Mouse (Mus musculus): ENCODE measurements around the gene AA467197.

AA467197 gene

DNA sequence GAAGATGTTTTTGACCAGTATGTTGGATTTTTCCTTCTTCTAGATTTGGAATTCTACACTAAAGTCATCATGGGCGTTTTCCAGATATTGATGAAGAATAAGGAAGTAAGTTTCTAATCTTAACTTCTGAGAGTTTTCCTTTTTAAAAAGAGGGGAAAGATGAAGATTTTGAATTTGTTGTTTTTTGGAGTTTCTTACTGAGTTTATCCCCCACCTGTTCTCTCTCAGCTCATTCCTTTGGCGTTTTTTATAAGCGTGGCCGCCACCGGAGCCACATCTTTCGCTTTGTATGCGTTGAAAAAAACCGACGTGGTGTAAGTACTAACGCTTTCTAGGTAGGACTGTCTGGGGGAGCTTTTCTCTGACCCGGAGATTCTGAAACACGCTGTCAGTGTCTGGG lies 1.2 kb downstream of the AA467197 start:
- DNase-seq (ENCODE audit: low spot score in 2 of 2): no peak

DNA sequence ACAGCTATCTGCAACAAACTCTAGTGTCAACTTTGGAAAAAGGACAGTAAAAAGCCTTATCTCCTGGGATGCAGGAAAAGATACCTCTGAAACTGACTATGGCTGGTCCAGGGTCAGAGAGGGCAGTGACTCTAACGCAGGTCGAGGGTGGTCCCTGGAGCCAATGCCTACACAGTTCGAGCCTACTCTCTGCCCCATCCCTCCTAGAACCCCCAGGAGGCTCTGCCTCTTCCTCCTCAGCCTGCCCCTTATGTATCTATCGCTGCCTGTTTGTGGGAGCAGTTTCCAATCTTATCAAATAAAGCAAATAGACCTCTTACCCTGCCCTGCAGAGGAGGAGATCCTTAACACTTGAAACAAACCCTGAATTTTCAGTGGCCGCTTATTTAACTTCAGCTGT lies 1.9 kb downstream of the AA467197 start:
- no peak for DNase-seq (ENCODE audit: low spot score in 2 of 2)

DNA sequence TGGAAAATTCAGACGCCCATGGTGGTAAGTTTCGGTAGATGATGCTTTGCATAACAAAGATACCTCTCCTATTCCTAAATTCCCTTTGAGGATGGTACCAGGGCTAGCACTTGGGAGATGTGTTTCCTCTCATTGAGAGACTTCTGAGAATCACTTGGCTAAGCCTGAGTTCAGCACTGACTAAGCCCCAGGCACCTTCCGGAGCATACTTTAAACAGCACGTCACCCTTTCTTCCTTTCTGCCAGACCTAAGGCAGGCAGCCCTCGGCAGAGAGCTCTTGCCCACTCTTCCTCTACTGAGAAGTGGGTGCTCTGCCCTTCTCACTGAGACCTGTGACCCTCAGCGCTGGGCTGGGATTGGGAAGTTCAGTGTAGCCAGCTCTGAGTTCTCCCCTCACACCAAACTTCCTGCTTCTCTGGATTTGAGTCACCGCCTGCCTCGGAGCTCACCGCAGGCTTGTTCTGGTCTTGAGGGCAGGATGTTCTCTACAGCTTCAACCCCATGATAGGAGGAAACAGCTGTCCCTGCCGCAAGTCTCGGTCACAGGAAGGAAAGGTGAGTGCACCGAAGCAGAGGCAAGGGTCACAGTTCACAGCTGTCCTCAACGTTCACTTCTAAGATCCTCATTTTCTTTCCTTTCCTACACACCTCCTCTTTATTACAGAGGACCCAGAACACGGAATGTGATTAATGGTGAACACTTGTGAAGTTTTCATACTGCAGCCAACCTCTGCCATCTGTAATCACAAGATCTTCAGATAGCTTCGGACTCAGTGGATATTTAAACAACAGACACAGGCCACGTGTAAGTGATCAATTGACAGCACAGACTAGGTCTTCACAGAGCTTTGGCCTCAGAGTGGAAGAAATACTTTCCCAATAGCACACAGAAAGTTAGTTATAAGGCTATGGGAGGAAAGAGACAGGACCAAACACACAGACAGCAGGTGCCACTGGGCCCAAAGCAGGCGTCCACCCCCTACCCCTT lies 15.6 kb downstream of the AA467197 start:
- DNase-seq (ENCODE audit: low spot score in 2 of 2): no peak

DNA sequence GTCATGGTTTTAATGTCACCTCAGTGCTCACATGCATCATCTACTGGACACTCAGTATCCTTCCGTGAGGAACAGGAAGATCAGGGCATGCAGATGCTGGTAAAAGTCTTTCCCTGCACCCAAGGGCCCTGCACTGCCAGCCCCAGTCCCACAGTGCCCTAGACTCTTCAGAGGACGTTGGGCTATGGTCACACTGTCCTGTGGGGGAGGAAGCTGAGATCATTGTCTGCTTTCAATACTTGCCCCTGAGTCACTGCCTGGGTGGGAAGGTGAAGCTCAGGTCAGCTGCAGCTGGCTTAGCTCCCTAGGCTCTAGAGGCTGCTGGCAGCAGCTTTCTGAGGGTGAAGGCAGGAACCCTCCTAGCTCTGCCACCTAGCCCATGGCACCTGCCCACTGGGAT lies 19.3 kb downstream of the AA467197 start:
- DNase-seq (ENCODE audit: low spot score in 2 of 2): no peak

DNA sequence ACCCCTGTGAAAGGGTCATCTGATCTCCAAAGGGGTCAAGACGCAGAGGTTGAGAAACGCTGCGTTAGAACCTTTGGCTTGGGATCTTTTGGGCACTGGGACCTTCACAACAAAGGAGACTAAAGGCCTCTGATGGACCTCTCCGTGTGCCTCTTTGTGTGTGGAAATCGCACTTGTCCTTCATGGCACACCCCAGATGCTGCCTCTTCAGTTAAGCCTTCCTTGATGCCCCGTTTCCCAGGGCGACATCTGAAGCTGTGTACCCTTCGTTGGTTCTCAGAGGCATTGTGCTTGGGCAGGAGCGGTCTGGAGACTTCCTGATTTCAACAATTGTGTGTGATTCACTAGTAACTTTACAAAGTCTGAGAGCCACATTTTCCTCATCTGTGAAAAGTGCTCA lies 20.0 kb downstream of the AA467197 start:
- DNase-seq (ENCODE audit: low spot score in 2 of 2): no peak

DNA sequence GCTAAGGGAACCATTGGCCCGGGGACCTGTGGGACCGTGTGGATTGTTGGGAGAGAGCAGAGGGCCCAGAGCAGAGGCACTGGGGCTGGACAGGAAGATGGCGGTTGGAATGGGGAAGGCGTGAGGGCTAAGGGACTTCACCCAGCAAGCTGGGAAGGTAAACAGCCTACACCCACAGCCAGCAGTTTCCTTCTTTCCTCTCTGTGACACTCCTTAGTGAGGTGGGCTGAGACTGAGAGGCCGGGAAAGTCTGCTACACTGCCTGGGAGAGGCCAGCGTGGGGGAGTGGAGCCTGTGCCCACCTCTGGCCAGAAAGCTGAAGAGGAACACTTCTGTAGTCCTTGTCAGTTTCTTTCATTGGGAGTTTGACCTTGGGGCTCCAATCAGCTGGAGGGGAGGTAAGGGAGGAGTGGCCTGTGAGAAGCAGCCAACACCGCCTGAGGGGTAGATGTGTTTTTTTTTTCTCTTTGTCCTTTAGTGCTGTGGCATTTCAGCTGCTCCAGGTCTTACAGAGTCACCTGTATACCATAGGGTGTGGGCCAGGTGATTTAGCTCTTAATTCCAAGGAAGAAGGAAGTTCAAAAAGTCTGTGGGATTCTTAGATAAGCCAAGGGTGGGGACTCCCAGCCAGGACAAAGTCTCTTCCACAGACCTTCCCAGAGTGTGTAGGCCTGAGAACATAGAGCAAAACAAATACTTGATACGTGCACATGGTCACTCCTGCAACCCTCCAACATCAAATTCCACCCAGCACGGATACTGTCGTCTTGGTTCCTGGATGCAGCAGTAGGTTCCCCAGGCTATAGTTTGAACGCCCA lies 21.1 kb downstream of the AA467197 start:
- DNase-seq (ENCODE audit: low spot score in 2 of 2): no peak

DNA sequence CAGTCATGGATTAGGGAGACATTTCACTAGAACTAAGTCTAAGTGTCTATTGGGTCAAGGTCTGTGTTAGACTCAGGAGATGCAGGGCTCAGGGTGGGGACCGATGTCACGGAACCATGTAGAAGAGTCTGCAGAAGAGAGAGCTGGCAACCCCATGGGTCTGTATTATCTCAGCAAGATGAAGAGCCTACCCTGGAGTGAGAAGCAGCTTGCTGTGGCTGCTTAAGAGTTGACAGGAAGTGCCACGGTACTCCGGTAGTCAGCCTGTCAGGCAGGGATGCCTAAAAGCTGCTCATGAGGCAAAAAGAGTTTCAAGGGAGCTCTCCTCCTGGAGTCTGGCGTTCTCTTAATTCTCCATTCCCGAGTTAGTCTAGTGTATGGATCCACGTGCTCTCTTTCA lies 23.0 kb downstream of the AA467197 start:
- no peak for DNase-seq (ENCODE audit: low spot score in 2 of 2)

DNA sequence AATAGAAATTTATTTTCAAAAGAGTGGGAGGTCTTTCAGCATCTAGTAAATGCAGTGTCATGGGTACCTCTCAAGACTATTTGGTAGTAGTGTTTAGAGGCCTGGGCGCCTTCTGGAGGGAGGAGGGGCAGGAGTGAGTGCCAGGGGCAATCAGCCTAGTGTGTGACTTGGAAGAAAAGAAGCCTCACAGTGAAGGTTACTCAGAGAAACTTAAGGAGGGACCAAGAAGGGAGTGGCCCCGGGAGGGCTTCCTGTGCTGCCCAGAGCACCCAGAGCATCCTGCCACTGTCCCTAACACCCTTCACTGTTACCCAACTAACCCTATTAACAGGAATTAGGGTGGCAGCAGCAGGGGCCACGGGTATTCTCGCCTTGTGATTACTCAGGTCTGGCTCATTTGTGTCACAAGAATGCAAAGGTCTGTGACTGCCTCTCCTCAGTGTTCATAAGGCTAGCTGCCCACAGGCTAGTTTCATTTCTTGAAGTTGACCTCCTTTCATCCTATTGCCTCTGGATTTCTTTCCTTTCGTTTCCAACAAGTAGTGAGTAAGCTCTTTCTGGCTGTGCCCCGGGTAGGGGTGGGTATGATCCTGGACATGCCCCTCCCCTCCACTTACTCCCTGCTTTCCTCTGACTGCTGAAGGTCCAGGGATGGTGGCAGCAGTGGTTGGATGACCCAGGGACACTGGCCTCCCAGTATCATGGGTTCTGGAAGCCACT lies 28.6 kb downstream of the AA467197 start:
- no peak for DNase-seq (ENCODE audit: low spot score in 2 of 2)

DNA sequence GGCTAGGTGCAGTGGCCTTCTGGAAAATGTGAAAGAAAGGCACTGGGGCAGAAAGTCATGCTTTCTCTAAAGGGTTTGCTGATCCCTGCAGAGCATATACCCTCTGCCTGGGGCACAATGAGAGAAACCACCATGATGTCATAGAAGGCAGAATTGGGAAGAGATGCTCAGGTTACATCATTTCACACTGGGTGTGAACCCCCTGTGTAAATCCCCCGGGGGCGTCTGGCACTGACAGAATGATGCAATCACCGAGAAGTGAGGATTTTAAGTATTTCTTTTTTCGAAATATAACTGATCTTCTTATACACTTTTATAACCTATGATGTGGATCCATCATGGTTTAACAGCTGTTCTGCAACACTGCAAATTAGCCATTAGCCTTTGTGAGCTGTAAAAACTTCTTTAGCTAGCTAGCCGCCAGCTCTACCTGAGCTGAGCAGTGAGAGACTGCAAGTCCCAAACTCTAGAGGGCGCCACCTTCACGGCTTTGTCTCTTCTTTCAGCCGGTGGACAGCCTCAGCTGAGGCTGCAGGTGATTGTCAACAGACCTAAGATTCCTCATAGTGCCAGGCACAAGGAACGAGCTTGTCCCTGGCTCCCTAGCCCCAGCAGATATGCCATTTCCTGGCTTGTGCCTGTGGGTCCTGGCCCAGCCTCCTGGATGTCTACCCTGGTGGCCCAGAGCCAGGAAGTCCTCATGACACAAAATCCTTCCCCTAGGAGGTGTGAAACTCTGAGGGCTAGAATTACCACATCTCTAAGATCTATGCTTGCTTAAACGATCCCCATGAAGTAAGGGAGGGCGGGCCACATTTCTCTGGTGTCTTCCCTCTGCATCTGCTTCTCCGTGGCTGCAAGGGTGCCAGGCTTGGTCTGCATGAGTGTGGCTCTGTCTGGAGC lies 29.4 kb downstream of the AA467197 start:
- DNase-seq (ENCODE audit: low spot score in 2 of 2): peak in 1 of 2 experiments; percentile 24

DNA sequence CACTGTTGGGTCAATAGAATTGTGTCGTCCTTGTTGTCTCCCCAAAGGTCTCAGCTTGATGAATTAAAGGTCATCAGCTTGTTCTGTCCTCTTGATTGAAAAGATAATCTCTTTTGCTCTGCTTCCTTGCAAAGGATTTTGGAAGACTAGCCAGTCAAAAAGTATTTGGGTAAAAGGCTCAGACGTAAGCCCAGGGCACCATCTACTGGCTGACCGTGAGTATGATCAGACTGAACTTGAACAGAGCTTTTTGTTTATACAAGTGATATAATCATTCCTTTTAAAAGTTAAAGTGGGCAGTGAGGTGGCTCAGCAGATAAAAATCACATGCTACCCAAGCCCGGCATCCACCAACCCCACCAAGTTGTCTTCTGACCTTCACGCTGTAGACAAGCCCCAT lies 31.1 kb downstream of the AA467197 start:
- DNase-seq (ENCODE audit: low spot score in 2 of 2): peak in 1 of 2 experiments; percentile 42

DNA sequence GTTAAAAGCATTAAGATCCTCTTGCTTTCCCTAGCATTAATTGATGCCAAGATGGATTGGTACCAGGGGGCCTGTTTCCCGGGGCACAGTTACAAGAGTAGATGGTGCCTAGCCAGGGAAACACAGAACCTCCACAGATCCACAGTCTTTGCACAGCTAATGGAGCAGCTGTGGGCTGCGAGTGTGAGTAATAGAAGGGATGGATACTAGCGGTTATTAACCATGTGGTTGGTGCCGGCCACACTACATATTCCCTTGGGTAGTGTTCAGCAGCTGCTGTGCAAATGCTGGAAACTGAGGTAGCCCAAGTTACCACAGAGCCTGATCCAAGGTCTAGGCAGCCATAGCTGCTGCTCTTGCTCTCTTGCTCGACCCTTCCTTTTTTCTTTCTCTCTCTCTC lies 34.9 kb downstream of the AA467197 start:
- DNase-seq (ENCODE audit: low spot score in 2 of 2): no peak

DNA sequence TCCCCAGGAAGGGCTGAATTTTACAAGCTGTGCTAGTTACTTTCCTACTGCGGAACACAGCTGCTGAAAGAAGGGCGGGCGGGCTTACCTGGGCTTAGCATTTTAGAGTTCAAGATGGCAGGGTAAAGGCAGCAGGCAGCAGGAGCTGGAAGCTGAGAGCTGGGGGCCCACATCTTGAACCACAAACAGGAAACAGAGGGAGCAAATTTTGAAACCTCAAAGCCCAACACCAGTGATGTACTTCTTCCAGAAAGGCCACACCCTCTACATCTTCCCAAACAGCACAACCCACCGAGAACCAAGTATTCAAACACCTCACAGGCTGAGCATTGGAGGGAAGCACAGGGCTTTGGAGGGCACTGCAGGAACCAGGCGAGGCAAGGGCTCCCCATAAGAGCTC lies 36.1 kb downstream of the AA467197 start:
- no peak for DNase-seq (ENCODE audit: low spot score in 2 of 2)

DNA sequence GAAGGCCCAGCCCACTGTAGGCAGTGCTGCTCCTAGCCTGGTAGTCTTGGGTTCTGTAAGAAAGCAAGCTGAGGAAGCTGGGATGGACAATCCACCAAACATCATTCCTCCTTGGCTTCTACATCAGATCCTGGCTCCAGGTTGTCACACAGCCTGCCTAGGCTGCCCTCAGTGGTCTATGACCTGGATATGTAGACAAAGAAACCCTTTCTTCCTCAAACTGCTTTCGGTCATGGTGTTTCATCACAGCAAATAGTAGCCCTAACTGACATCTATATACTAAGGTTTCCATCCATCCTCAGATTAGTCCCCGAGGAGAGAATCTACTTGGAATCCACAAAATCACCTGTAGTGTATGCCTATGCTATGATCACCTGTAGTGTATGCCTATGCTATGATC lies 38.3 kb downstream of the AA467197 start:
- DNase-seq (ENCODE audit: low spot score in 2 of 2): no peak

DNA sequence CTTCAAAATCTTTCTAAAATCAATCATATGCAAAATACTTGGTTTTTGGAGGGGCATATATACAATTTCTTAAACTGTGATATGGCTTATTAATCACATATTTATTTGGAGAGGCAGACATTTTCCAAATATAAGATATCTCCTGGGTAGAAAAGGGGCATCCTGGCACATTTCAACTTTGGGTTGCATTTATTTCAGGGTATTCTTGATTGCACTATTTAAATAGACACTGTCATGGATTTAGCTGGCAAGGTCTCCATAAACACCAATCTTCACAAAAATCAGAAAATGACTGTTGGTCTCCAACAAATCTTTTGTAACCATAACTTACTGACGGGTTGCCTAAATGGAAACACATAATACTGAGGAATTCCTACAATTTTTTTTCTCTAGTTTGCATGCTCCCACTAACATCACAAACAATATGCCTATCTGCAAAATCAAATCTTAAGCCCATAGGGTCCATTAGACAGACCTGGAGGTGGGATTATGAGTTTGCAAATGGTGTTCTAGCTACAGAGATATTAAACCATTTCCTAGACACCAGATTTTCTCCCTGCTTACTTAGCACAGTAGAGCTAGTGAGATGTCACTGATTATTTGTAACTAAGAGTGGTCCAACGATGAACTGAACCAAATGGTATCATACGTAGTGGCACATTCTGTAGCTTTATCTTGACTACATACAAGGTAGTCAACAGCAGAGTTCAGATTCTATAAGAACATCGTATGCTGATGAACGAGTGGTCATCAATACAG lies 44.8 kb downstream of the AA467197 start:
- DNase-seq (ENCODE audit: low spot score in 2 of 2): no peak

DNA sequence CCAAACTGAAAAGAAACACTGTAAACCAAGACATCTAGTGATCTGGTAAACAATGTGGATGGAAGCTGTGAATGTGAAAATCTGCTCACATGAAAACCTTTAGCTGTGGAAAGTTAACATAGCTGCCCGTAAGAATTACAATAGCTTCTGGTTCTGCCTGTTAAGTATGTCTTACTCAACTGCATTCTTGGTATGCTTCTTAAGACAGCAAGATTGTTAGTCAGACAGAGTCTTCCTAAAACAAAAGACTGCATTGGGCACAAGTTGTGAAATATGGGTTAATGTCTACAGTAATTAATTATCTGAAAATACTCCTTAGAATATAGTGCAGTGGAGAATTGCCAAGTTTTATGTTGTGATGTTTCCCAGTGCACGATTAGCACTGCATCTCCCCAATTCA lies 45.7 kb downstream of the AA467197 start:
- DNase-seq (ENCODE audit: low spot score in 2 of 2): no peak

DNA sequence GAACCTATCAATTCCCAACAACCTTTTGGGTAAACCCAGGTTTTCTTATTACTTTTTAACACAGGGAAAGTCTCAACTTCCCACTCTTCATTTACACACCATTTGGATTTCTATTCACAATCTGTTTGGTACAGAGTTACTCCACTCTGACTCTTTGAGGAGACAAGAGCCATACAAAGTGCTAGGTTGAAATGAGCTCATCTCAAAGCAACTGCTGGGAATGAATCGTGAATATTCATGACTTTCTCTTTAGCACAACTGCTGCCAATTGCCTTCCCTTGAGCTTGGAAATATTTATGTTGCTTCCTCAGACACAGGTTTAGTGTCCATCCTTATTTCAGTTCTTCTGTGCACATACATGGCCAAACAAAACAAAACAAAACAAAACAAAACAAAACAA lies 46.9 kb downstream of the AA467197 start:
- DNase-seq (ENCODE audit: low spot score in 2 of 2): no peak

DNA sequence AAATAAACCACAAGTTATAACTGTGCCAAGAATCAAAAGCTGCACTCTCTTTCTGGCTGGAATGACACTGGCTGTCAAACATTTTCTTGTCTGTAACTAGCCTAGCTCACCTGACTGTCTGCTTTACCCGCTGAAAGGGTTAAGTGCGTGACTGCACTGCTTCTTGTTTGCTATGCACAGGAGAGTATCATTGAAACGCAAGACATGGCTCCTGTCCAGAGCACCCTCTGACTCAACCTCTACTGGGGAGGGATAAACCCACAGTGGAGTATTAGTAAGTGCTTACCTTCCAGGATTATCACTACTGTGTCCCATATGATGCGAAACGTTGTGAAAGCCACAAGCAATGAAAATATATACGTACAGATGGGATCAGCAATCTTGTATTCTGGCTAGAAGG lies 49.9 kb downstream of the AA467197 start:
- no peak for DNase-seq (ENCODE audit: low spot score in 2 of 2)
